Mouse (Mus musculus) CD4-positive helper T cell, adult 2 months (primary cell): ENCODE results near the gene Retreg1.

Source experiments
- DNase-seq: peaks from one replicate; pipeline ENCODE4 v3.0.0-alpha.2; 2012; ENCODE audit warnings: low read depth, missing footprints, low spot score

Gene Retreg1

DNA sequence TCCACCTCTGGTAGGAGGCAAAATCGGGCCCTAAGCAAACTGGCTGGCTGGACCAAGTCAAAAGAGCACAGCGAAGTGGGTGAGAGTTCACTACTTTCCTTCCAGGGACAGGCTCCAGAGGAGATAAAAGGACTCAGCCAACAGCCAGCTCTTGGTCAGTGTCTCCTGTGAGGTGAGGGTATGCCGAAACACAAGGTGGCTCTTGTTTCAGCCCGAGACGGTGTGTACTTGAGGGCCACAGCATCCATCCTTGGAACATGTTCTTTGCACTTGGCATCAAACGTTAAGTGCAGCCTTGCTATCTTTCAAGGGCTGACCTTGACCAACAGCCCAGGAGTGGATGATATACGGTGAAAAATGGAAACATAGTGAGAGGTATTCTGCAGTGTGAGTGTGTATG lies 75.7 kb downstream of the Retreg1 start:
- no peak for DNase-seq

DNA sequence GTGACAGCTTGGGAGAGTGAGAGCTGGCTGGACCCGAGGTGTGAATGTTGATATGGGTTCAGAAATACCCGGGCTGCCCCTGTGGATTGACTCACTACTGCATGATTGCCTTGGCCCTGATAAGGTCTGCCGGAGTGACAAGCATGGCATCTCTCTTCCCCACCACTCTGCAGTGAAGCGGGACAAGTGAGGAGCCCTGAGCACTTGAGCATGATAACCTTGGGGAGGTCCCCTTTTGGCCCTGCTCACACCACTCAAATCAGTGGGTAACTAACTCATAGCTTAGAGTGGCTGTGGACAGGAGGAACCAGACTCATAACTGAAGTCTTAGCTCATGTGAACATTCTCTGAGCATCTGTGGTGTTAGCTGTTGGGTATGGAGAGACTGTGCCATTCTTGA lies 77.0 kb downstream of the Retreg1 start:
- DNase-seq, result no peak

DNA sequence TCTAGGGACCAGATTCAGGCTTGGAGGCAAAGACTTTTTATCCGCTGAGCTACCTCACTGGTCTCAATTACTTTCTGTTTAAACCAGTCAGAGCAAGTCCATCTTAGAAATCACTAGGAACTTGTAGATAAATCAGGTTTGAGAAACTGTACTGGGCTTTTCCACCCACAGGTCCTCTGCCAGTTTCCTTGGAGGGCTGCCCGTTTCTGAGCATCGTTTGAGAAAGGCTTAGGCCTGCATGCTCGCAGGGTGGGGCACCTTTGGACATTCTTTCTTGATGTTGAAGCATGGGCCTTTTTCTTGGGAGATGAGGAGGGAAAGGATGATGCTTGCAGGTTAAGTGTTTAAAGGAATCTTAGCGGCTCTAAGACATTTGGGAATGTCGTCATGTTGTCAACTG lies 77.9 kb downstream of the Retreg1 start:
- no peak for DNase-seq

DNA sequence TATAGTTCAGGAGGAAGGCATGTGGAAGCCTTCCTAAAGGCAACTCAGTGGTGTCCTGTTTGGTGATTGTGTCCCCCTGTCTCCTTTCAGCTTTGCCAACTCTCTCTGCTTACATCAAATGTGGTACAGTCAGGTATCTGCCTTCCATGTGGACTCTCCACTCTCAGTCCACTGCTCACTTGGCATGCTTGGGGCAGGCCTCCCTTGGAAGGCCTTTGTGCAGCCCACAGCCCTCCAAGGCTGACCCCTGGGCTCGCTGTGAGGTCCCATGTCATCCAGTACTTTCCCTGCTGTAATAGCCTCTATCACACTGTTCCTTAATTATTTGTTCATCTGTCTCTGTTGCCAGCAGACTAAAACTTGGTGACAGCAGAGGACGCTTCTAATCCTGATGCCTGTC lies 79.0 kb downstream of the Retreg1 start:
- DNase-seq, result no peak

DNA sequence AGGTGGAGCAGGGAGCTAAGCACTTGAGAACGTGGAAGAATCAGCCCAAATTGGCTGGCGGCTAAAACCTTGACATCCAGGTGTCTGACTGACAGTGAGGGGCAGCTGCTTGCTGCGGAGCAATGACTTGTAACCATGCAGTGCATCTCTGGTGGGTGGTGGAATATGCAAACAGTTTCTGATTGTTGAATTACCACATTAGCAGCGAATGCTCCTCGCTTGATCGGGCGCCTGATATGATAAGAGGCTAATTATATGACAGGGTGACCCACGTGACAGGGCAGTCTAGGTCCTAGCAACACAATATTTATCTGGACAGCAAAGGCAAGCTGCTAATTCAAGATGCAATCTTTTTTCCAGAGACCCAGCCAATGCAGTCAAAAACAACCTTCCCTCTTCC lies 80.9 kb downstream of the Retreg1 start:
- no peak for DNase-seq

DNA sequence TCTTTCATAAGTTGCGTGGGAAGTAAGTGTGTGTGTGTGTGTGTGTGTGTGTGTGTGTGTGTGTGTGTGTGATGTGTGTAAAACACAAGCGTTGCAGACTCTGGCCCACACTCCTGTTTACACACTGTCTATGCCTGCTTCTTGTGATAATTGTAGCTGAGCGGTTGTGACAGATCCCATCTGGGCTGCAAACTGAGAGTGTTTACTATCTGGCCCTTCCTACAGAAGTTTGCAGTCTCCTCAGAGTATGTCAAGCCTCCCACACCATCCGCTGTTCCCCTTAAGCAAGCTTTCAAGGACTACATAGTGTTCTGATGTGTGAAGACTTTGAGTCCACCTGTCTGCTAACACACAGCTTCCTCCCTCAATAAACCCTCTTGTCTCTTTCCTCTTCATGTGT lies 83.2 kb downstream of the Retreg1 start:
- no peak for DNase-seq

DNA sequence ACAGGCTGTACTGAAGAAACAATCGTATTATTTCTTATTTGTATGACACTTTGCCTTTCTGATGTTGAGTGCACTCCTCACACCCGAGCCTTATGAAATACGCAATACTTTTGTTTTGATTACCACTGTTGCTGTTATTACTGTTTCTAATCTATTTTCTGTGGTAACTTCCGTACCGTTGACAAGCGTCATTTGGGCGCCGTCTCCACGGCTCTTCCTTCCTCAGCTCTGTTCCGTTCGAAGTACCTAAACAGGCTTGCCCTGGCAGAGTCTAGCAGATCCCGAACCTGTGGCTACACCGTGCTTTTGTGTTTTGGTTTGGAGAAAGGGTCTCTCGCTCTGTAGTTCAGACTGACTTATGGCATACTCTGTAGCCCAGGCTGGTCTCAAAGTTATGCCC lies 84.1 kb downstream of the Retreg1 start:
- DNase-seq, result no peak

DNA sequence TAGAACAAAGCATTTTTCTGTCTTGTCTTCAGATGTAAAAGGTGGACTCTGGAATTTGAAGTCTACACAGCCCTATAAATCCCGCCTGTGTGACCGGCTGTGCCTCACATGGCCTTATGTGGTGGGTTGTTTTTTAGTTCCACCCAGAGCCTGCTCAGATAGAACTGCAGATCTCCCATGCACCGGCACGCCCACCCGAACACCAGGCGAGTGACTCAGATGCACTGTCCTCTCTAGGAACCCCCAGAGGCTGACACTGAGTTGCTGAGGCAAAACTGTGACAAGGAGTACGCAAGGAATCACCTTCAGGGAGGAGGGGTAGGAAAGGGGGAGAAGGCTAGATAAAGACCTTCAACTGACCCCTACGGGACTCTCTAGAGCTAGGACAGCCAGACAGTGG lies 85.0 kb downstream of the Retreg1 start:
- no peak for DNase-seq

DNA sequence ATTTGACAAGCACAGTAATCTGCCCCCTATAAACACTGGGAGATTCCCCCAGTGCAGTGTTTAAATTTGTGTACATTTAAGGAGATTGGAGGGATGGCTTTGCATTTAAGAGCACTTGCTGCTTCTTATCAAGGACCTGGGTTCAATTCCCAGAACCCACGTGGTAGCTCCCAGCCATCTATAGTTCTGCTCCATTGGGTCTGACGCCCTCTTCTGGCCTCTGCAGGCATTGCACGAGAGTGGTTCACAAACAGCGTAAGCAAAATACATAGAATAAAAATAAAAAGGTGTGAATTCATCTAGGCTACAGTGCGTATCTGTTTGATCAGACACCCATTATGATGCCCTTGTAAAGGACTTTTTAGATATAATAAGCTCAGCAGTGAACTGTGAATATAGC lies 85.9 kb downstream of the Retreg1 start:
- DNase-seq, result peak; percentile 21

DNA sequence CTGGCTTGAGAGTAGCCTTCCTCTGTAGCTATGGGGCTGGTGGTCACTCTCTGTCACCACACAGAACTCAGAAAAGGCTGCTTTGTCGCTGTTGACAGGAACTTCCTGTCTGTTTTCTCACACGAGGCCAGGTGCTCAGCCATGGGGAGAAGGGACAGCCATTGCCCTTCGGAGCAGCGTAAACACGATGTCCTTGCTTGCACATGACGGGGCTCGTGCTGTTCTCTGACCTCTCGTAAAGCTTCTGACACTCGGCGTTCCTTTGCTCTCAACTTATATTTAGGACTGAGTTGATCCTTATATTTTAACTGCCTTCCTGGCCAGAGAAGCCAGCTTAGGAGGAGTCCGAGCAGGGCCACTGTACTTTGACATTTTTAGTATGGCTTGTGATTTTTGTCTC lies 86.5 kb downstream of the Retreg1 start:
- no peak for DNase-seq

DNA sequence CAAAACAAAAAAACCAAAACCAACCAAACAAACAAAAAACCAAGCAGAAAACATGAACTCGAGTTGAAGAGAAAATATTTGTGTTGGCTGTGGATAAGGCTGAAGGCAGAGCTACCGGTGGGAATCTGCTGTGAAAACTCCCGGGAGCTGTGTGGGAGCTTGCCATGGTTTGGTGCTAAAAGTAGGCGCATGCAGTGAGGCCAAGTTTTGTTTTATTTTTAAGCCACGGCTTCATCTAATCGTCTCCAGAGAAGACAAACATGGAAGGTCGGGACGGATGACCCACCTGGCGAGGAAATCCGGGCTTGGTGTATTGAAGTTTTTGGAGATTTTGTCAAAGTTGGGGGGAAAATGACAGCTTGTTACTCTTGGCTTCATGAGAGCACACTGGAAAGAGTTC lies 87.0 kb downstream of the Retreg1 start:
- DNase-seq, result no peak

DNA sequence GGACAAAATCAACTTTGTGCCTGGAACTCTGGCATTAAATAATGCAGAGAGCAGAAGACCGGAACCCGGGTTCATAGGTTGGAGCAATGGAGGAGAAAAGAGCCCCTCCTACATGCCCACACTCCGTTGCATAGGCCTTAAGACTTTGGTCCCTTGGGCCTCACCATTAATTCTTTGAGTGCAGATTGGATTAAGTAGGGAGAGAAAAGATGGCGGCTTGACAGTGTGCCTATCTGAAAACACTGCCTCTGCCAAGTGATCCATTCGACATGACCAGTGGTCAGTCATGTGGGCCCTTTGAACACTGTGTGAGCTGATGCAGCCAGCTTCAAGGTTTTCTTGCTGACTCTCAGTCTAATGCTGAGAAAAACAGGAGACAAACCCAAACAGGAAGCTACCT lies 87.7 kb downstream of the Retreg1 start:
- DNase-seq, result no peak

DNA sequence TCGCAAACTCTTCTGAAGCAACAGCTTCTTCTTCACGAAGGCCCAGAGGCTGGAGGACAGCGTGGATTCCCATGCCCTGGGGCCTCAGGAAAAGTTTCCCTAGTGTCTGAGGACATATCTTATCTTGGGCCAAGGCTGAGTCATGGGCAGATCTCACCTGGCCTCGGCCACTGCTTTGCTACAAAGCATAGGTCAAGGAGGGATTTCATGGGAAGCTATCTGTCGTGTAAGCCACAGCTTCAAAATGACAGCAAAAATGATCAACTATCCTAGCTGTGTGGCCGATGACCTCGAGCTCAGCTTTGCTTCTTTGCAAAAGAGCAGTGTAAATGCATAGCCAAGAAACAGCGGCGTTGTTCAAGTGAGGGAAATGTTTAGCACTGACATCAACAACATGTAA lies 89.5 kb downstream of the Retreg1 start:
- no peak for DNase-seq

DNA sequence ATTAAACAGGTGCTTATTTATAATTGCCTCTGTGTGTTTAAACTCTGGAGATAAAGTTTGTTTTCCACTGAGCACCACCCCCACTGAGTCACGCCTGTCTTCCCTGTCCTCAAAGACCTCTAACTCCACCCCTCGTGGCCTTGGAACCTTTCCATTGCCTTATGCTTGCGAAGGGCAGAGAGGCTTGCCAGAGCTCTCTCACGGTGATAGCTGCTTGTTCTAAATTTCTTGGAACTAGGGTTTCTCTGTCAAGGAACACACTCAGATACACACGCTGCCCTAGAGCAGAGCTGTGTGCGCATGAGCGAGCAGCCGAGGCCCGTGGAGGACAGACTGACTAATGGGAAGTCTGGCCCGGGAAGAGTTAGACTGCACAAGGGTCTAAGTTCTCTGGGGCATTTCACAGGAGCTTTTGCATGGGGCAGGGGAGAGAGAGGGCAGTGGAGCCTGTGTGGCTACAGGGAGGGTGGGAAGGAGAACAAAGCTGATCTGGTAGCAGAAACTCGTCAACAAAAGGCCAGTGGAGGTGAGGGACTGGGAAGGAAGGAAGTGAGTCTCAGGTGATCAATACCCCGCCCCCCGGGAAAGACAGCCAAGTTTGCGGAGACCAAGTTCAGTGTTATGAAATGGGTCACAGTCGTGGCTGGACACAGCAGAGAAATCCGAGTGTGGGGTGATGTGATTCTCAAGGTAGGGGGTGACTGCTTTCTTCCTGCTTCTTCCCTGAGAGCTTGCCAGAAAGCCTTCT lies 90.1 kb downstream of the Retreg1 start:
- DNase-seq, result peak; percentile 16

DNA sequence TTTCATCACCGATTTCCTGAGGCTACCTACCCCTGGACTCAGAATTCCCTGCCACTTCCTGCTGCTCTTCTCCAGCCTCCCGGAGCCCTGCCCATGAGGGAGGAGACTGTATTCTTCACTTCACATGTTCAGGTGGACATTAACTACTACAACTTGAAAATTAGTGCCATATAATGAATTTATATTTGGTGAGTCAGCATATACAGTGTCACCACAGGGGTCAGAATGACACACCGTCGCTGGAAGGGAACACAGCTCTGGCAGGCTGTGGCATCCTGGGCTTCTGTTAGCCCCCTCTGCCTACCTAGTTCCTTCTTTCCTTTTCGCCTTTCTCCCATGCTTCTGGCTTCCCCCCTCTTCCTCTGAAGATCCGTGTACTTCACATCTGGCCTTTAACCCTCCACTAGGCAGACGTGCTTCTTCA lies 90.7 kb downstream of the Retreg1 start:
- no peak for DNase-seq

DNA sequence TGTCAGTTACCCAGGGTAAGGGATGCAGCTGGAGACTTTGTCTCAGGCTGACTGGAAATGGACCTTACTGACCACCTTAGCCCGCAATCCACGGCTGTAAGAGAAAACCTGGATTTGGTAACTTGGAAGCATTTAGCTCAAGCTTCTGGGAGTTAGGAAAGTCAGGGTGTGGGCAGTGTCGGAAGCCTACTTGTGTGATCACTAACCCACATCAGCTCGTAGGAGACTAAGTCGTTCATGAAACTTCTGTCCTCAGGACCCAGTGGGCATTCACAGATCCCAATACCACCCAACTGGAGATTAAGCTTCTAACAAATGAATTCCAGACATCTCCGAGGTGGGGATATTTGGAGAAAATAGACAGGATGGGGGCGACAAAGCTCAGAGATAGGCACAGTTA lies 91.4 kb downstream of the Retreg1 start:
- DNase-seq, result no peak

DNA sequence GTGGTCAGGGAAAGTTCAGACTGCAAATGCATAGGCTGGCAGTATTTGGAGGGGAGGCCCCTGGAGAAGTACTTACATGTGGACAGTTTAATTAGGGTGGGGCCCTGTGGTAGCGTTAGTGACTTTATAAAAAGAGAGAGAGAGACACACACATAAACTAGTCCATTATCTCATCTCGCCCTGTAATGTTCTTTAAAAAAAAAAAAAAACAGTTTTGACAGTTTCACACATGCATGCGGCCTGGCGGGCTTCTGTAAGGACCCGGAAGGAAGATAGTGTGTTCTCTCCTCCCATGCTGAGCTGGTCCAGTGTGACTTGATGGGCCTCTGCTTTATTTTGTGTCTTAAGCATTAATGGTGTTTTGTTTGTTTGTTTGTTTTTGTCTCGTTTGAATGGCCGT lies 95.5 kb downstream of the Retreg1 start:
- DNase-seq, result no peak

DNA sequence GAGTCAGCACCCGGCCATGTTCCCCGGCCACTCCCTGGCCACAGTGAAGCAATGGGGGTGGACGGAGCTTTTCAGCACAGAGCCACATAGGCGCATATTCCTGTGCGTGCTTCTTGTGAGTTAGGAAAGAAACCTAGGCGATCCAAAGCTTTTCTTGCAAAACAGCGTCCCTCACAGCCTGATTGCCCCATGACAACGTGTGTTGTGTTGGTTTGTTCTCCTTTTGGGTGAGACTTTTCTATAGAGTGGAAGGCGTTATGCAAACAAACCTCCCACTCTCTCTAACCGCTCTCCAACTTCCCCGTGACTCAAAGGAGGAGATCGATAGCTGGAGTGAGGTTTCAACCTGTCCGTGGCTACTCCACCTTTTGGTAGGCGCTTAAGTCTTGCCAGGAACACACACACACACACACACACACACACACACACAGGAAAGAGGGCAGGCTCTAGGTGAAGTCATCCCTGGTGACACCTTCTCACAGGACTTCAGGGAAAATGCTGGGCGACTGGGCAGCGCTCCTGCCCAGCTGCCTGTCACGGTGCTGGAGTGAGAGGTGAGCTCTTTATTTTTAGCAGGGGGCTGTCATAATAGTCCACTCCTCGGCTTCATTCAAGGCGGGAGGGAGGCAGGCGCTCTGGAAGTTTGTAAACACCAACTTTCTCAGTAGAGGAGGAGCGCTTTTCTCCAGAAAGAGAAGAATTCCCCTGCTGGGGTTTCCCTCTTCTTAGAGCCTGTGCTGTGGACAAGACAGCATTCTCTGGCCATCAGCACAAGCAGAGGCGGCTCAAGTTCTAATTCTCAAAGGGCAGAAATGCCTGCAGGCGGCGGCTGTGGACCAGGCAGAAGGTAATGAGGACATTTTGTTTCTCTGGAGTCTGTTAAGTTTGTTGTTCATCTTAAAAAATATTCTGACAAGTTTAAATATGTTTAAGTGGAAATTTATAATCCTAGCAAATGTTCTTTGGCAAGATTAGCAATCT lies 97.7 kb downstream of the Retreg1 start:
- DNase-seq, result peak; percentile 23

DNA sequence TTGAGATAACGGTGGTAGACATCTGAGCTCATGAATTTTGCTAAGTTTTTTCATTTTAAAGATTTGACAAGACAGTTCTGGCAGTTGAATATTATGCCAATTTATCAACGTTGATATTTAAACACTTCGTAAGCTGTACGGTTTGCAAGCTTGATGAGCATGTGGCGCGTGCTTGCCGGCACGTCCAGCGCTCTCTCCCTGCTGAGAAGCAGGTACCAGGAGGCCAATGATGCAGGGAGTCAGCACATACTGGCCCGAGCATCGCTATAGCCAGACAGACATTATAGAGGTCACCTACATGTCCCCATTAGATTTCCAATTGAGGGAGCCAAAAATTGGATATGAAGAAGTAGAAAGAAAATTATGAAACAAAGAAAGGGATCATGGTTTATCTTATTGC lies 98.5 kb downstream of the Retreg1 start:
- DNase-seq, result no peak

DNA sequence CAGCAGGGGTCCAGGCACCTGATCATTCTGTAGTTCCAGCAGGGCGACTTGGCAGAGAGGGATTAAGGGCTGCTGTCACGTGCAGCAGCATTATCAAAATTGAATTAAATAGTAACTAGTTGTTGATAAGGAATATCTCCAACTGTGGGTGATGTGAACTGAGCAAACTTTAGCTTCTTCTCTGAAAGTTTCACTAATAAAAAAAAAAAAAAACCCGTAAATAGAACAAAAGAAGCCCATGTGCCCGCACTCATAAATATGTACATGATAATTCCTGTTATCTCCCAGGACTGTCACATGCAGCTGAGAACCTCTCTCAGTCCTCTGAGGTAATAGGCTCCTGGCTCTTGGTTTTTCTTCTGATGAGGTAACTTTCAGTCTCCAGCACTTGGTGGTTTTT lies 99.4 kb downstream of the Retreg1 start:
- no peak for DNase-seq

DNA sequence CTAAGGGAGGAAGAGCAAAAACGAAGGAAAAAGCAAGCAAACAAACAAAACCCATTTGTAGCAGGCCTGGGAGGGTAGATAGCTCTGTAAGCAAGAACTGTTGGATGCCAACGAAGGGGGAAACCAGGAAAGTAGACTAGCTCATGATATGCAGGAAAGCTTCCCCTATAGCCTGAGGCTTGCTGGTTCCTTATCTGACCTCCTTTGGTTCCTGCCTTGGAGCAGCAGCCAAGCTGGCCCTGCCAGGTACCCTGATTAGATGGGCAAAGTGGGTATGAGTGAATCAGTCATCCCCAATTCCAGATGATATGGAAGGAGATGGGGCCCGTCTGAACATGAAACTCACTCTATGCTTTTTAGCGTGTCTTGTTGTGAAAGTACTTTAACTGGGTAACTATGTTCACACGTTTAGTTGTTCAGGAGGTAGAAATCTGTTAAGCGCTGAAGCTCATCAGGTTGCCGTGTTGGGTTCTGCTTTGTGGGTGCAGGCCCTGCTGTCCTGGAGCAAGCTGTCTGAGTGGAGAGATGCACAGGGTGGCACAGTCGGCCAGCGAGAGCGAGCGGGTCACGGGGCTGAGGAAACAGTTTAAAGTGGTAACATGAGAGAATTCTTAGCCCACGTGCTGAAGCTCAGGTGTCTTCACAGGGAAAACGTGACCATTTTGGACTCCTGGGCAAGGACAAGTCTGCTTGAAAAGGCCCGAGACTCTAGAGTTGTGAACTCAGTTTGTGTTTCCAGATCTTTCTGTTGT lies 100.6 kb downstream of the Retreg1 start:
- no peak for DNase-seq

DNA sequence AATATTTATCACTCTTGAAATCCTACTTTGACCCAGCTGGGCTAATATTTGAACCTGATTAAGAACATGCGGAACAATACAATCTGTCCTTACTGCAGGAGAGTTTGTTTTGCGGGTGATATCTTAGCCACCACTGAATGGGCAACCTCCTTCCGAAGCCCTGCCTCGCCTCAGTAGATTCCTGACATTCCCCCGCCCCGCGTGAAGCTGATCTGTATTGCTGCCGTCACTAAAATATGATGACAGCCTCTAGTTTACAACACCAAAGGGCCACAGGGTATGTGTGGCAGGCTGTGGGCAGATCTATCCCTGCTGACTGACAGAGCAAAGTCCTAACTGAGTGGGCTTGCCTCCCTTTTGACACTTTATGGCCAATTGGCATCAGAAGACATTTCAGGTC lies 102.2 kb downstream of the Retreg1 start:
- DNase-seq, result no peak
